Mouse (Mus musculus) ZHBTc4 (cell line): Measurements from ENCODE around the gene Sag.

Experiments used
- DNase-seq: peaks from one replicate; pipeline ENCODE4 v3.0.0-alpha.2; 2011; ENCODE audit warnings: low read depth, low spot score

Gene Sag

GRCm38 (mm10) chr1:87892499-87892898 lies 89.0 kb downstream of the Sag start:
- no peak for DNase-seq

- no peak for DNase-seq
Measured at GRCm38 (mm10) chr1:87893414-87893813, 89.9 kb downstream of the Sag start.
